Mouse (Mus musculus) limb, embryonic 11.5 days (tissue): ENCODE measurements at regions not wholly inside any gene's neighbourhood (a gene's known extent, or its start where the extent isn't known, plus 50 kb on each side); places are given as distances from the start of the nearest gene placed in this dataset.

Source experiments
- ATAC-seq: fragments of 200-750 bp; cut with Nextera tagmentation; 2 replicates; pipeline ENCODE4 v1.8.0; 2017; ENCODE audit warnings: low read depth; ENCODE audit not compliant: insufficient number of reproducible peaks, low FRiP score, low TSS enrichment
- DNase-seq: peaks from one replicate; pipeline ENCODE4 v3.0.0-alpha.2; 2015; ENCODE audit warnings: low spot score
- H3K27ac ChIP-seq: fragments of 300-500 bp; sonication (generic); replicated peaks from 2 replicates; pipeline ENCODE4 v1.5.1; 2014; ENCODE audit warnings: low read depth, mild to moderate bottlenecking, low read length
- H3K27me3 ChIP-seq: fragments of 300-500 bp; sonication (generic); 2 replicates; pipeline ENCODE4 v1.6.1; 2014; ENCODE audit warnings: mild to moderate bottlenecking, low read length, mixed read lengths; ENCODE audit not compliant: control insufficient read depth, insufficient read depth
- H3K36me3 ChIP-seq: fragments of 300-500 bp; sonication (generic); 2 replicates; pipeline ENCODE4 v1.6.1; 2014; ENCODE audit warnings: mild to moderate bottlenecking, low read length, moderate library complexity, mixed read lengths; ENCODE audit not compliant: control insufficient read depth, insufficient read depth
- H3K4me1 ChIP-seq: fragments of 300-500 bp; sonication (generic); 2 replicates; pipeline ENCODE4 v1.6.1; 2014; ENCODE audit warnings: low read length, mixed read lengths; ENCODE audit not compliant: control insufficient read depth, insufficient read depth
- H3K4me2 ChIP-seq: fragments of 300-500 bp; sonication (generic); 2 replicates; pipeline ENCODE4 v1.6.1; 2014; ENCODE audit warnings: low read depth, mild to moderate bottlenecking, moderate library complexity; ENCODE audit not compliant: severe bottlenecking
- H3K4me3 ChIP-seq: fragments of 300-500 bp; sonication (generic); 2 replicates; pipeline ENCODE4 v1.5.1; 2014; ENCODE audit warnings: low read depth, low read length
- H3K9ac ChIP-seq: fragments of 300-500 bp; sonication (generic); 2 replicates; pipeline ENCODE4 v1.6.1; 2014; ENCODE audit warnings: mild to moderate bottlenecking, low read length
- H3K9me3 ChIP-seq: fragments of 300-500 bp; sonication (generic); 2 replicates; pipeline ENCODE4 v1.6.1; 2016; ENCODE audit warnings: low read length; ENCODE audit not compliant: control insufficient read depth
- WGBS: fragments of 180-500 bp; shearing (Covaris S2); extraction: QIAGEN DNeasy Blood & Tissue Kit; methylation state at CpG from one replicate; pipeline ENCODE4 v1.1.7; 2014; 5-methylcytosine and 5-hydroxymethylcytosine counted together

- WGBS = 69% methylated on average over 6 of the region's 6 CpGs
- no peak overlapping the region for H3K27ac ChIP-seq
- no peaks in the 10 kb centered on the region for H3K36me3 ChIP-seq
- DNase-seq = no peak
- no peaks in the 10 kb centered on the region for H3K9me3 ChIP-seq
- H3K4me2 ChIP-seq = no peak overlapping the region
- H3K27me3 ChIP-seq = no peaks in the 10 kb centered on the region
- ATAC-seq = no peak
- no peak overlapping the region for H3K9ac ChIP-seq
- H3K4me3 ChIP-seq = no peak overlapping the region
- no peaks in the 10 kb centered on the region for H3K4me1 ChIP-seq
Observed at GRCm38 (mm10) chr11:44330438-44330837, 69.4 kb upstream of the Il12b start.

GRCm38 (mm10) chr11:44330851-44331773, 68.8 kb upstream of the Il12b start:
- no peak overlapping the region for H3K4me2 ChIP-seq
- no peaks in the 10 kb centered on the region for H3K36me3 ChIP-seq
- no peak overlapping the region for H3K4me3 ChIP-seq
- DNase-seq = peak; percentile 73
- no peaks in the 10 kb centered on the region for H3K9me3 ChIP-seq
- WGBS = 40% methylated on average over 15 of the region's 15 CpGs
- no peaks in the 10 kb centered on the region for H3K27me3 ChIP-seq
- no peak; the same call in 1 of the 2 replicates for ATAC-seq
- H3K27ac ChIP-seq = no peak overlapping the region
- no peaks in the 10 kb centered on the region for H3K4me1 ChIP-seq
- no peak overlapping the region for H3K9ac ChIP-seq

- Histone ChIP-seq H3K36me3 (no peaks in the 10 kb centered on the region), H3K4me2 (no peak overlapping the region), H3K4me1 (no peaks in the 10 kb centered on the region), H3K9ac (no peak overlapping the region), H3K4me3 (no peak overlapping the region), H3K27ac (no peak overlapping the region), H3K27me3 (no peaks in the 10 kb centered on the region), H3K9me3 (no peaks in the 10 kb centered on the region)
- no peak for ATAC-seq
- 64% methylated on average over 4 of the region's 4 CpGs for WGBS
- no peak for DNase-seq
Observed at GRCm38 (mm10) chr11:44331774-44332129, 68.1 kb upstream of the Il12b start.

GRCm38 (mm10) chr11:44340531-44340930, 59.3 kb upstream of the Il12b start:
- H3K4me2 ChIP-seq = no peak overlapping the region
- H3K36me3 ChIP-seq = no peaks in the 10 kb centered on the region
- no peak overlapping the region for H3K9ac ChIP-seq
- H3K4me1 ChIP-seq = no peaks in the 10 kb centered on the region
- no peaks in the 10 kb centered on the region for H3K27me3 ChIP-seq
- H3K9me3 ChIP-seq = no peaks in the 10 kb centered on the region
- H3K27ac ChIP-seq = no peak overlapping the region
- H3K4me3 ChIP-seq = no peak overlapping the region
- DNase-seq = no peak
- no peak for ATAC-seq

GRCm38 (mm10) chr11:44348308-44348707, 51.6 kb upstream of the Il12b start:
- no peaks in the 10 kb centered on the region for H3K4me1 ChIP-seq
- no peak for DNase-seq
- no peaks in the 10 kb centered on the region for H3K36me3 ChIP-seq
- H3K9me3 ChIP-seq = no peaks in the 10 kb centered on the region
- H3K9ac ChIP-seq = no peak overlapping the region
- no peak overlapping the region for H3K27ac ChIP-seq
- H3K4me3 ChIP-seq = no peak overlapping the region
- WGBS = 77% methylated on average over 3 of the region's 3 CpGs
- no peak overlapping the region for H3K4me2 ChIP-seq
- ATAC-seq = no peak
- H3K27me3 ChIP-seq = no peaks in the 10 kb centered on the region

- Histone ChIP-seq H3K9me3 (no peaks in the 10 kb centered on the region), H3K27ac (no peak overlapping the region), H3K4me2 (no peak overlapping the region), H3K4me3 (no peak overlapping the region), H3K4me1 (no peaks in the 10 kb centered on the region), H3K36me3 (no peaks in the 10 kb centered on the region), H3K9ac (no peak overlapping the region), H3K27me3 (no peaks in the 10 kb centered on the region)
- WGBS = 91% methylated on average over 8 of the region's 8 CpGs
- no peak for DNase-seq
- ATAC-seq = no peak
Observed at GRCm38 (mm10) chr11:44349546-44349945, 50.3 kb upstream of the Il12b start.
